Mouse (Mus musculus): Measurements from ENCODE around the gene Adgrl4. TPM values are rescaled to one million over a fixed set of nuclear protein-coding genes. Genes with fewer than 3 reads are reported as not detected.
A peak's percentile ranks its signal among the peaks of the same experiment; 100 is the strongest.

Gene Adgrl4
- not detected in 2 replicates for polyA plus RNA-seq (2011; ENCODE audit: insufficient read depth, insufficient read length, low read depth, missing spikeins)

DNA sequence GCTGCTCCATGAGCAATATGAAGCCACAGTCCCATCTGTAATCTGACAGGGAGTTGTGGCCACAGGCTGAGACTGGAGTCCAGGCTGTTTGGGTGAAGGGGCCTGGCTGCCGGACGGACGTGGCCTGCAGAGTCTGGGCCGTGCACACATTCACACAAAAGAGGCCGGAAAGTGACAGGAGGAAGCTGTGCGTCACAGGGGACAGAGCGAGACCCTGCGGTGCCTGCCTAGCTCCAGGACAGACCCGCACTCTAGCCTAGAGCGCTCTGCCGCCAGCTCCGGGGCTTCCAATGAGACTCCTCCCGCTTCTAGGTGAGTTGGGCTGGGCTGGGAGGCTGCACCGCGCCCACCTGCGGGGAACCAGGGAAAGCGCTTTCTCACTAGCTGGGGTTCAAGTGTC lies at the start of gene Adgrl4:
Adgrl4 (plus strand) TSS at position 195 of the 400 bp plus-strand sequence.
- H3K4me3 ChIP-seq (ENCODE audit: low read depth, low read length), result peak within 1 kb of the TSS; percentile 3; the same call in 1 of the 2 replicates
- no peaks in the 10 kb centered on the region for H3K36me3 ChIP-seq (ENCODE audit: control insufficient read depth, insufficient read depth, low read length, poor library complexity, severe bottlenecking)
- no peak within 1 kb of the TSS for H3K27ac ChIP-seq (ENCODE audit: insufficient read depth, low read length)
- no peaks in the 10 kb centered on the region for H3K9me3 ChIP-seq (replicated peaks; ENCODE audit: control insufficient read depth, insufficient read depth, low read length, poor library complexity, severe bottlenecking)
- H3K9ac ChIP-seq (ENCODE audit: low read depth, poor library complexity, severe bottlenecking), result no peak within 1 kb of the TSS
- no peaks in the 10 kb centered on the region for H3K4me1 ChIP-seq (ENCODE audit: control insufficient read depth, insufficient read depth, low read length)
- no peaks in the 10 kb centered on the region for H3K27me3 ChIP-seq (ENCODE audit: control insufficient read depth, insufficient read depth, low read length, poor library complexity, severe bottlenecking)
- no peak for TF ChIP-seq POLR2A (IDR thresholded peaks at IDR 0.05; ENCODE audit: insufficient read depth, low read length)
- TF ChIP-seq EP300 (IDR thresholded peaks at IDR 0.05; ENCODE audit: insufficient read depth, low read depth, low read length), result no peak
- no peak for TF ChIP-seq CTCF (IDR thresholded peaks at IDR 0.05; ENCODE audit: low read depth, low read length)

- Histone ChIP-seq H3K4me3 (ENCODE audit: low read depth, low read length) (no peak overlapping the region), H3K27ac (ENCODE audit: insufficient read depth, low read length) (no peak overlapping the region), H3K4me1 (ENCODE audit: control insufficient read depth, insufficient read depth, low read length) (no peaks in the 10 kb centered on the region), H3K36me3 (ENCODE audit: control insufficient read depth, insufficient read depth, low read length, poor library complexity, severe bottlenecking) (no peaks in the 10 kb centered on the region), H3K9ac (ENCODE audit: low read depth, poor library complexity, severe bottlenecking) (no peak overlapping the region), H3K27me3 (ENCODE audit: control insufficient read depth, insufficient read depth, low read length, poor library complexity, severe bottlenecking) (no peaks in the 10 kb centered on the region), H3K9me3 (replicated peaks; ENCODE audit: control insufficient read depth, insufficient read depth, low read length, poor library complexity, severe bottlenecking) (no peaks in the 10 kb centered on the region)
- TF ChIP-seq POLR2A (IDR thresholded peaks at IDR 0.05; ENCODE audit: insufficient read depth, low read length) (no peak), CTCF (IDR thresholded peaks at IDR 0.05; ENCODE audit: low read depth, low read length) (no peak), EP300 (IDR thresholded peaks at IDR 0.05; ENCODE audit: insufficient read depth, low read depth, low read length) (no peak)
Measured at GRCm38 (mm10) chr3:151390912-151391311, 46.8 kb upstream of the Adgrl4 start.

DNA sequence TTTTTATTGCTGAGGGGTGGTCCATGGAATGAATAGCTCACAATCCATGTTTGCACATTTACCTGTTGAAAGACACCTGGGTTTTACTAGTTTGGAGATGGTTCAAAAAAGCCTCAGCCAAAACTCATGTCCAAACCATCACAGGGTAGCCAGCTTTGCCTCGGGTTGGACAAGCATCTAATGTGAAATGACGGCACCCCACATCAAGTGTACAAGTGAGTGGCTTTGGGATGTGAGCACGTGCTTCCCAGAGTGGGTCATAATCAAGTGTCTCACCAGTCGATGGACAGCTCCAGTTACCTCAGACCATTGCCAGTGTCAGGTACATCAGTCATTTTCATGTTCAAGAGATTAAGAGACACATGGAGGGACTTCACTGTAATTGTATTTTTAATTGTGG lies 44.8 kb upstream of the Adgrl4 start:
- Histone ChIP-seq H3K27me3 (ENCODE audit: control insufficient read depth, insufficient read depth, low read length, poor library complexity, severe bottlenecking) (no peaks in the 10 kb centered on the region), H3K4me3 (ENCODE audit: low read depth, low read length) (no peak overlapping the region), H3K9me3 (replicated peaks; ENCODE audit: control insufficient read depth, insufficient read depth, low read length, poor library complexity, severe bottlenecking) (no peaks in the 10 kb centered on the region), H3K27ac (ENCODE audit: insufficient read depth, low read length) (no peak overlapping the region), H3K36me3 (ENCODE audit: control insufficient read depth, insufficient read depth, low read length, poor library complexity, severe bottlenecking) (no peaks in the 10 kb centered on the region), H3K9ac (ENCODE audit: low read depth, poor library complexity, severe bottlenecking) (no peak overlapping the region), H3K4me1 (ENCODE audit: control insufficient read depth, insufficient read depth, low read length) (no peaks in the 10 kb centered on the region)
- TF ChIP-seq EP300 (IDR thresholded peaks at IDR 0.05; ENCODE audit: insufficient read depth, low read depth, low read length) (no peak), CTCF (IDR thresholded peaks at IDR 0.05; ENCODE audit: low read depth, low read length) (no peak), POLR2A (IDR thresholded peaks at IDR 0.05; ENCODE audit: insufficient read depth, low read length) (no peak)

DNA sequence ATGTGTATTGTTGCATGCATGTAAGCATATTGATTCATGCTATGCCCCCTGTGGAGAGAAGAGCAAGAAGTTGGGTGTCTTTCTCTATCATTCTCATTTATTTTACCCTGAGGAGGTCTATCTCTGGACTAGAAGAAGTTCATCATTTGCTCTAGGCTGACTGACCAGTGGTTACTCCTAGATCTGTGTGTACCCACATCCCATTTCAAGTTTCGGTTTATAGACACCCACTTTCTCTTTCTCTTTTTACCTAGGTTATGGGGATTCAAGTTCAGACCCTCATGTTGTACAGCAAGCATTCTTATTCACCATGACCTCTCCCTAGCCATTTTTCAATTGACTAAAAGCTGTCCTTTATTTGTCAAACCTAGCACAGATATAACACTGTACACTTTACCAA lies 44.4 kb upstream of the Adgrl4 start:
- no peaks in the 10 kb centered on the region for H3K27me3 ChIP-seq (ENCODE audit: control insufficient read depth, insufficient read depth, low read length, poor library complexity, severe bottlenecking)
- TF ChIP-seq POLR2A (IDR thresholded peaks at IDR 0.05; ENCODE audit: insufficient read depth, low read length) (no peak), CTCF (IDR thresholded peaks at IDR 0.05; ENCODE audit: low read depth, low read length) (no peak), EP300 (IDR thresholded peaks at IDR 0.05; ENCODE audit: insufficient read depth, low read depth, low read length) (no peak)
- H3K4me1 ChIP-seq (ENCODE audit: control insufficient read depth, insufficient read depth, low read length), result no peaks in the 10 kb centered on the region
- H3K36me3 ChIP-seq (ENCODE audit: control insufficient read depth, insufficient read depth, low read length, poor library complexity, severe bottlenecking), result no peaks in the 10 kb centered on the region
- H3K9ac ChIP-seq (ENCODE audit: low read depth, poor library complexity, severe bottlenecking), result no peak overlapping the region
- H3K9me3 ChIP-seq (replicated peaks; ENCODE audit: control insufficient read depth, insufficient read depth, low read length, poor library complexity, severe bottlenecking), result no peaks in the 10 kb centered on the region
- H3K4me3 ChIP-seq (ENCODE audit: low read depth, low read length), result no peak overlapping the region
- no peak overlapping the region for H3K27ac ChIP-seq (ENCODE audit: insufficient read depth, low read length)

DNA sequence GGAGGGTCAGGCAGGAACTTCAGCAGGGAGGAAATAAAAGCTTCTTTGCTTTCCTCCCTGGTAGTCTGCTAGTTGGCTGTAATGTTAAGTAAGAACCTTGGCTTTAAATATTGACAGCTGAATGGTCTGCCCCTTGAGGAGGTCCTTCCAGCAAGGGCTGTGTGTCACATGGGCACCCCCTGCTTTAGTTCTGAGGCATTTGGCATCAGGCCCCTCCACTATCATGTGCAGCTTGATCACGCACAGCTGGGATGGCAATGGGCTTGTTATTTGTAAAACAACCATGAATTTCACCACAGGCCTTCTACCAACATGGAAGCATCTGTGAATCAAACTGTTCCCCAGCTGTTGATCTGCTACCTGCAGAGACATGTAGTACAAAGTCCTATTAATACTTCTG lies 38.4 kb upstream of the Adgrl4 start:
- H3K27ac ChIP-seq (ENCODE audit: insufficient read depth, low read length), result no peak overlapping the region
- no peak overlapping the region for H3K9ac ChIP-seq (ENCODE audit: low read depth, poor library complexity, severe bottlenecking)
- H3K4me3 ChIP-seq (ENCODE audit: low read depth, low read length), result no peak overlapping the region
- H3K27me3 ChIP-seq (ENCODE audit: control insufficient read depth, insufficient read depth, low read length, poor library complexity, severe bottlenecking), result no peaks in the 10 kb centered on the region
- no peaks in the 10 kb centered on the region for H3K9me3 ChIP-seq (replicated peaks; ENCODE audit: control insufficient read depth, insufficient read depth, low read length, poor library complexity, severe bottlenecking)
- TF ChIP-seq POLR2A (IDR thresholded peaks at IDR 0.05; ENCODE audit: insufficient read depth, low read length) (no peak), EP300 (IDR thresholded peaks at IDR 0.05; ENCODE audit: insufficient read depth, low read depth, low read length) (no peak), CTCF (IDR thresholded peaks at IDR 0.05; ENCODE audit: low read depth, low read length) (no peak)
- H3K36me3 ChIP-seq (ENCODE audit: control insufficient read depth, insufficient read depth, low read length, poor library complexity, severe bottlenecking), result no peaks in the 10 kb centered on the region
- no peaks in the 10 kb centered on the region for H3K4me1 ChIP-seq (ENCODE audit: control insufficient read depth, insufficient read depth, low read length)

DNA sequence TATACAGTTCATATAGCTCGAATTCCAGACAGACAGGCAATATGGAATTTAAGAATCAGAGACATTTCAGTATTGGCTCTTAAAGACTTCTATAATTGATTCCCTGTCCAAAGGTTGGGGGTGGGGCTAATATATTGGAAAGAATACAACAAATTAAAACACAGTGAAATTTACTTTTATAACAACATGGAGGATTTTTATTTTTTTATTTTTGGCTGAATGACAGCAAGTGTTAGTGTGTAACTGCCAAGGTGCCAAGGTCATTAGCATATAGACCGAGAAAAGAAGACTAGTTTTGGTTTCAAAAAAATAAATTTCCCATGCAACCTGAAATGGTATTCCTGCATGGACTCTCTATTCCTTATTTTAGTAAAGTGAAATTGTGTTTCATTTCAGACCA lies 26.7 kb upstream of the Adgrl4 start:
- Histone ChIP-seq H3K27me3 (ENCODE audit: control insufficient read depth, insufficient read depth, low read length, poor library complexity, severe bottlenecking) (no peaks in the 10 kb centered on the region), H3K9me3 (replicated peaks; ENCODE audit: control insufficient read depth, insufficient read depth, low read length, poor library complexity, severe bottlenecking) (no peaks in the 10 kb centered on the region), H3K4me1 (ENCODE audit: control insufficient read depth, insufficient read depth, low read length) (no peaks in the 10 kb centered on the region), H3K36me3 (ENCODE audit: control insufficient read depth, insufficient read depth, low read length, poor library complexity, severe bottlenecking) (no peaks in the 10 kb centered on the region), H3K9ac (ENCODE audit: low read depth, poor library complexity, severe bottlenecking) (no peak overlapping the region), H3K4me3 (ENCODE audit: low read depth, low read length) (no peak overlapping the region), H3K27ac (ENCODE audit: insufficient read depth, low read length) (no peak overlapping the region)
- TF ChIP-seq EP300 (IDR thresholded peaks at IDR 0.05; ENCODE audit: insufficient read depth, low read depth, low read length), result no peak
- TF ChIP-seq POLR2A (IDR thresholded peaks at IDR 0.05; ENCODE audit: insufficient read depth, low read length), result no peak
- no peak for TF ChIP-seq CTCF (IDR thresholded peaks at IDR 0.05; ENCODE audit: low read depth, low read length)
